Mouse (Mus musculus): ENCODE results near the gene Tcp11l1. TPM values are rescaled to one million over a fixed set of nuclear protein-coding genes. Genes with fewer than 3 reads are reported as not detected.

The Tcp11l1 gene
- polyA plus RNA-seq, 1 experiment, result 27.7 TPM

- no peak overlapping the region for H3K27ac ChIP-seq (ENCODE audit: insufficient read depth, low read length)
- 82% methylated on average over 3 of the region's 3 CpGs for WGBS
- no peaks in the 10 kb centered on the region for H3K27me3 ChIP-seq (ENCODE audit: control insufficient read depth, insufficient read depth, low read length)
- peaks cover 9% of the 10 kb centered on the region; the same call in 1 of the 2 replicates for H3K4me1 ChIP-seq (ENCODE audit: control insufficient read depth, insufficient read depth, low read length)
- DNase-seq, result no peak
- H3K4me3 ChIP-seq (replicated peaks; ENCODE audit: insufficient read depth, low read depth, low read length), result no peak overlapping the region
- no peak for TF ChIP-seq CTCF (IDR thresholded peaks at IDR 0.05; ENCODE audit: borderline replicate concordance, insufficient read depth, low read depth, low read length)
- TF ChIP-seq POLR2A (IDR thresholded peaks at IDR 0.05; ENCODE audit: borderline replicate concordance, insufficient read depth, low read length), result no peak
Measured at GRCm38 (mm10) chr2:104687261-104687660, 24.7 kb downstream of the Tcp11l1 start.

- TF ChIP-seq POLR2A (IDR thresholded peaks at IDR 0.05; ENCODE audit: borderline replicate concordance, insufficient read depth, low read length) (no peak), CTCF (IDR thresholded peaks at IDR 0.05; ENCODE audit: borderline replicate concordance, insufficient read depth, low read depth, low read length) (peak; percentile 95)
- 7% methylated on average over 13 of the region's 13 CpGs for WGBS
- H3K27ac ChIP-seq (ENCODE audit: insufficient read depth, low read length), result no peak overlapping the region
- no peaks in the 10 kb centered on the region for H3K27me3 ChIP-seq (ENCODE audit: control insufficient read depth, insufficient read depth, low read length)
- DNase-seq, result peak; percentile 74 to 76
- H3K4me3 ChIP-seq (replicated peaks; ENCODE audit: insufficient read depth, low read depth, low read length), result no peak overlapping the region
- peaks cover 9% of the 10 kb centered on the region; the same call in 1 of the 2 replicates for H3K4me1 ChIP-seq (ENCODE audit: control insufficient read depth, insufficient read depth, low read length)
Measured at GRCm38 (mm10) chr2:104685418-104685817, 26.6 kb downstream of the Tcp11l1 start.

GRCm38 (mm10) chr2:104684771-104685170 lies 27.2 kb downstream of the Tcp11l1 start:
- Histone ChIP-seq H3K4me1 (ENCODE audit: control insufficient read depth, insufficient read depth, low read length) (peaks cover 9% of the 10 kb centered on the region; the same call in 1 of the 2 replicates), H3K27me3 (ENCODE audit: control insufficient read depth, insufficient read depth, low read length) (no peaks in the 10 kb centered on the region), H3K4me3 (replicated peaks; ENCODE audit: insufficient read depth, low read depth, low read length) (no peak overlapping the region), H3K27ac (ENCODE audit: insufficient read depth, low read length) (no peak overlapping the region)
- WGBS, result 92% methylated on average over 4 of the region's 4 CpGs
- TF ChIP-seq CTCF (IDR thresholded peaks at IDR 0.05; ENCODE audit: borderline replicate concordance, insufficient read depth, low read depth, low read length) (no peak), POLR2A (IDR thresholded peaks at IDR 0.05; ENCODE audit: borderline replicate concordance, insufficient read depth, low read length) (no peak)
- no peak for DNase-seq

- TF ChIP-seq CTCF (IDR thresholded peaks at IDR 0.05; ENCODE audit: borderline replicate concordance, insufficient read depth, low read depth, low read length) (no peak), POLR2A (IDR thresholded peaks at IDR 0.05; ENCODE audit: borderline replicate concordance, insufficient read depth, low read length) (no peak)
- 87% methylated on average over 3 of the region's 3 CpGs for WGBS
Measured at GRCm38 (mm10) chr2:104677326-104677725, 34.6 kb downstream of the Tcp11l1 start.

GRCm38 (mm10) chr2:104671724-104672123 lies 40.2 kb downstream of the Tcp11l1 start:
- Histone ChIP-seq H3K27ac (ENCODE audit: insufficient read depth, low read length) (no peak overlapping the region), H3K4me1 (ENCODE audit: control insufficient read depth, insufficient read depth, low read length) (no peaks in the 10 kb centered on the region), H3K4me3 (replicated peaks; ENCODE audit: insufficient read depth, low read depth, low read length) (no peak overlapping the region), H3K27me3 (ENCODE audit: control insufficient read depth, insufficient read depth, low read length) (no peaks in the 10 kb centered on the region)
- TF ChIP-seq CTCF (IDR thresholded peaks at IDR 0.05; ENCODE audit: borderline replicate concordance, insufficient read depth, low read depth, low read length) (no peak), POLR2A (IDR thresholded peaks at IDR 0.05; ENCODE audit: borderline replicate concordance, insufficient read depth, low read length) (no peak)
- DNase-seq, result no peak

More at GRCm38 (mm10) chr2:104677326-104677725, 34.6 kb downstream of the Tcp11l1 start:
- DNase-seq, result no peak
- no peaks in the 10 kb centered on the region for H3K27me3 ChIP-seq (ENCODE audit: control insufficient read depth, insufficient read depth, low read length)
- no peaks in the 10 kb centered on the region for H3K4me1 ChIP-seq (ENCODE audit: control insufficient read depth, insufficient read depth, low read length)
- no peak overlapping the region for H3K27ac ChIP-seq (ENCODE audit: insufficient read depth, low read length)
- H3K4me3 ChIP-seq (replicated peaks; ENCODE audit: insufficient read depth, low read depth, low read length), result no peak overlapping the region

- Histone ChIP-seq H3K27ac (ENCODE audit: insufficient read depth, low read length) (no peak overlapping the region), H3K4me3 (replicated peaks; ENCODE audit: insufficient read depth, low read depth, low read length) (no peak overlapping the region), H3K4me1 (ENCODE audit: control insufficient read depth, insufficient read depth, low read length) (no peaks in the 10 kb centered on the region), H3K27me3 (ENCODE audit: control insufficient read depth, insufficient read depth, low read length) (no peaks in the 10 kb centered on the region)
- TF ChIP-seq CTCF (IDR thresholded peaks at IDR 0.05; ENCODE audit: borderline replicate concordance, insufficient read depth, low read depth, low read length), result no peak
- no peak for TF ChIP-seq POLR2A (IDR thresholded peaks at IDR 0.05; ENCODE audit: borderline replicate concordance, insufficient read depth, low read length)
- 91% methylated on average over 6 of the region's 6 CpGs for WGBS
- no peak for DNase-seq
Measured at GRCm38 (mm10) chr2:104669122-104669804, 42.7 kb downstream of the Tcp11l1 start.

- no peaks in the 10 kb centered on the region for H3K27me3 ChIP-seq (ENCODE audit: control insufficient read depth, insufficient read depth, low read length)
- no peaks in the 10 kb centered on the region for H3K4me1 ChIP-seq (ENCODE audit: control insufficient read depth, insufficient read depth, low read length)
- H3K4me3 ChIP-seq (replicated peaks; ENCODE audit: insufficient read depth, low read depth, low read length), result no peak overlapping the region
- H3K27ac ChIP-seq (ENCODE audit: insufficient read depth, low read length), result no peak overlapping the region
- WGBS, result 83% methylated on average over 8 of the region's 8 CpGs
- TF ChIP-seq CTCF (IDR thresholded peaks at IDR 0.05; ENCODE audit: borderline replicate concordance, insufficient read depth, low read depth, low read length), result no peak
- TF ChIP-seq POLR2A (IDR thresholded peaks at IDR 0.05; ENCODE audit: borderline replicate concordance, insufficient read depth, low read length), result no peak
- DNase-seq, result no peak
Measured at GRCm38 (mm10) chr2:104663372-104664100, 48.4 kb downstream of the Tcp11l1 start.

GRCm38 (mm10) chr2:104658659-104659058 lies 53.3 kb downstream of the Tcp11l1 start:
- Histone ChIP-seq H3K27ac (ENCODE audit: insufficient read depth, low read length) (no peak overlapping the region), H3K4me3 (replicated peaks; ENCODE audit: insufficient read depth, low read depth, low read length) (no peak overlapping the region), H3K27me3 (ENCODE audit: control insufficient read depth, insufficient read depth, low read length) (no peaks in the 10 kb centered on the region), H3K4me1 (ENCODE audit: control insufficient read depth, insufficient read depth, low read length) (no peaks in the 10 kb centered on the region)
- TF ChIP-seq POLR2A (IDR thresholded peaks at IDR 0.05; ENCODE audit: borderline replicate concordance, insufficient read depth, low read length) (no peak), CTCF (IDR thresholded peaks at IDR 0.05; ENCODE audit: borderline replicate concordance, insufficient read depth, low read depth, low read length) (no peak)
- 88% methylated on average over 1 of the region's 1 CpGs for WGBS
- DNase-seq, result no peak
